Mouse (Mus musculus) E14TG2a.4 (cell line): Measurements from ENCODE around the gene Kcna5.

Experiments used
- H3K27me3 ChIP-seq: 2 replicates; pipeline ENCODE4 v1.6.1; 2014; ENCODE audit warnings: low read length, control low read depth; ENCODE audit not compliant: insufficient read depth
- H3K36me3 ChIP-seq: 2 replicates; pipeline ENCODE4 v1.6.1; 2014; ENCODE audit warnings: low read length, control low read depth; ENCODE audit not compliant: insufficient read depth
- H3K4me1 ChIP-seq: replicated peaks from 2 replicates; pipeline ENCODE4 v1.6.1; 2014; ENCODE audit warnings: low read depth, low read length, control low read depth
- H3K4me3 ChIP-seq: replicated peaks from 2 replicates; pipeline ENCODE4 v1.5.1; 2014; ENCODE audit warnings: mild to moderate bottlenecking, low read length
- H3K9me3 ChIP-seq: 2 replicates; pipeline ENCODE4 v1.6.1; 2014; ENCODE audit warnings: low read length, control low read depth
- CTCF ChIP-seq: conservative IDR thresholded peaks from 2 replicates; pipeline ENCODE4 v1.5.1; 2014; ENCODE audit warnings: low read length
- NANOG ChIP-seq: IDR thresholded peaks from 2 replicates; pipeline ENCODE4 v1.6.1; 2014; ENCODE audit warnings: borderline replicate concordance, low read length, mixed read lengths
- POU5F1 ChIP-seq: IDR thresholded peaks from 2 replicates; pipeline ENCODE4 v1.6.1; 2014; ENCODE audit warnings: low read length, borderline replicate concordance

Gene Kcna5

GRCm38 (mm10) chr6:126535208-126535910 is at the start of gene Kcna5:
Kcna5 (minus strand) TSS chr6:126535412.
- Histone ChIP-seq H3K27me3 (peaks cover 59% of the 10 kb centered on the region), H3K36me3 (no peaks in the 10 kb centered on the region), H3K4me3 (peak within 1 kb of the TSS; percentile 69), H3K9me3 (no peaks in the 10 kb centered on the region), H3K4me1 (peaks cover 38% of the 10 kb centered on the region)
- no peak for TF ChIP-seq NANOG
- no peak for TF ChIP-seq POU5F1
- TF ChIP-seq CTCF = no peak

GRCm38 (mm10) chr6:126583075-126583474 is 47.9 kb upstream of the Kcna5 start:
- TF ChIP-seq NANOG (no peak), CTCF (peak; percentile 84), POU5F1 (no peak)
- Histone ChIP-seq H3K9me3 (no peaks in the 10 kb centered on the region), H3K4me1 (no peaks in the 10 kb centered on the region), H3K27me3 (no peaks in the 10 kb centered on the region; the same call in 1 of the 2 replicates), H3K36me3 (no peaks in the 10 kb centered on the region), H3K4me3 (no peak overlapping the region)

- Histone ChIP-seq H3K27me3 (no peaks in the 10 kb centered on the region; the same call in 1 of the 2 replicates), H3K36me3 (no peaks in the 10 kb centered on the region), H3K9me3 (no peaks in the 10 kb centered on the region), H3K4me1 (no peaks in the 10 kb centered on the region), H3K4me3 (no peak overlapping the region)
- TF ChIP-seq POU5F1 = no peak
- TF ChIP-seq CTCF = no peak
- no peak for TF ChIP-seq NANOG
Measured at GRCm38 (mm10) chr6:126581632-126582031, 46.4 kb upstream of the Kcna5 start.

- H3K9me3 ChIP-seq = no peaks in the 10 kb centered on the region
- H3K4me3 ChIP-seq = no peak overlapping the region
- H3K27me3 ChIP-seq = no peaks in the 10 kb centered on the region; the same call in 1 of the 2 replicates
- H3K36me3 ChIP-seq = no peaks in the 10 kb centered on the region
- no peak for TF ChIP-seq POU5F1
- TF ChIP-seq NANOG = no peak
- TF ChIP-seq CTCF = no peak
- H3K4me1 ChIP-seq = no peaks in the 10 kb centered on the region
Measured at GRCm38 (mm10) chr6:126580571-126580970, 45.4 kb upstream of the Kcna5 start.

GRCm38 (mm10) chr6:126577415-126577814 is 42.2 kb upstream of the Kcna5 start:
- H3K27me3 ChIP-seq = no peaks in the 10 kb centered on the region; the same call in 1 of the 2 replicates
- no peaks in the 10 kb centered on the region for H3K36me3 ChIP-seq
- H3K9me3 ChIP-seq = no peaks in the 10 kb centered on the region
- TF ChIP-seq POU5F1 = no peak
- no peak for TF ChIP-seq CTCF
- no peak for TF ChIP-seq NANOG
- no peak overlapping the region for H3K4me3 ChIP-seq
- no peaks in the 10 kb centered on the region for H3K4me1 ChIP-seq

- TF ChIP-seq POU5F1 = no peak
- TF ChIP-seq NANOG = no peak
- no peak for TF ChIP-seq CTCF
- Histone ChIP-seq H3K9me3 (no peaks in the 10 kb centered on the region), H3K4me3 (no peak overlapping the region)
Measured at GRCm38 (mm10) chr6:126576566-126576965, 41.4 kb upstream of the Kcna5 start.

GRCm38 (mm10) chr6:126574778-126575177 is 39.6 kb upstream of the Kcna5 start:
- H3K36me3 ChIP-seq = no peaks in the 10 kb centered on the region
- H3K27me3 ChIP-seq = 0 out of 2 replicates have a peak, but pooled peaks cover under 1% of the 10 kb centered on the region
- TF ChIP-seq NANOG (no peak), CTCF (no peak), POU5F1 (no peak)
- no peaks in the 10 kb centered on the region for H3K4me1 ChIP-seq
- no peak overlapping the region for H3K4me3 ChIP-seq
- H3K9me3 ChIP-seq = no peaks in the 10 kb centered on the region

More at GRCm38 (mm10) chr6:126576566-126576965, 41.4 kb upstream of the Kcna5 start:
- Histone ChIP-seq H3K36me3 (no peaks in the 10 kb centered on the region), H3K4me1 (no peaks in the 10 kb centered on the region), H3K27me3 (no peaks in the 10 kb centered on the region)

- 0 out of 2 replicates have a peak, but pooled peaks cover 4% of the 10 kb centered on the region for H3K27me3 ChIP-seq
- TF ChIP-seq CTCF (no peak), NANOG (no peak), POU5F1 (no peak)
- no peak overlapping the region for H3K4me3 ChIP-seq
- no peaks in the 10 kb centered on the region for H3K4me1 ChIP-seq
- H3K9me3 ChIP-seq = no peaks in the 10 kb centered on the region
- H3K36me3 ChIP-seq = no peaks in the 10 kb centered on the region
Measured at GRCm38 (mm10) chr6:126573021-126573420, 37.8 kb upstream of the Kcna5 start.

DNA sequence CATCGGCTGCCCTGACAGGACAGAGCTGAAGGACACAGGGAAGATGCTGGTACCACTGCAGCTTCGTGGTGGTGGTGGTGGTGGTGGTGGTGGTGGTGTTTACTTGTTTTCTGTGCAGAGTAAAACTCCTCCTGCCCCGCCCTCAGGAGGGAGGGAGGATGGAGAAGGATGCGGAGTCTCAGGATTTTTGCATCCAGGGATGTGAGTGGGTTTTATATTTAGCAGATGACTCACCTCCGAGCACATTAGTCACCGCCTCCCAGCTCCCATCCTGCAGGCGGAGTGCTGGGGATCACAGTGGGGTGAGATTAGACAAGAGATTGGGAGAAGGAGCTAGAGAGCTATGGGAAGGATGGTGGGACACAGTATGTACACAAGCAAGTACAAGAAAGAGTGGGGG is 34.6 kb upstream of the Kcna5 start:
- H3K4me1 ChIP-seq = no peaks in the 10 kb centered on the region
- H3K27me3 ChIP-seq = peaks cover 4% of the 10 kb centered on the region; the same call in 1 of the 2 replicates
- TF ChIP-seq NANOG (no peak), POU5F1 (no peak), CTCF (no peak)
- peaks cover 19% of the 10 kb centered on the region for H3K9me3 ChIP-seq
- H3K4me3 ChIP-seq = no peak overlapping the region
- H3K36me3 ChIP-seq = no peaks in the 10 kb centered on the region
